In the genomic region with DNA sequence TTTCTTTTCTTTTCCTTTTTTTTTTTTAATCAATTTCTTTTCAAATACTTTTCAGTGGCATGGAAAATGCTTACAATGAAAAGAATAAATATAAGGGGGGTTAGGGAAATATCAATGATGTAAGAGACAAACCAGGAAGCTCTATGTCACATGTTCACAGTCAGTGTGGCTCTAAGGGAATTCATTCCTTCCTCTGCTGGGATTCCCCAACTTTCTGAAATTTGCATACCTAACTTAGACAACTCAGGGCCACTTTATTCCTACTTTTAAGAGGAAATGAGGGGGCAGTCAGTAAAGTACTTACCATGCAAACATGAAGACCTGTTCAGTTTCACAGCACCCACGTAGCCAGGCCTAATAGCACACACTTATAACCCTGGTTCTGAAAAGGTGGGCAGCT, we compare ENCODE assay signal across 16 mouse cellular contexts.
"Had no signal": no experiment of that assay in that cellular context is flagged by ENCODE, and none has a peak within 500 bp of the region (broad histone marks: within the 10 kb centered on the region; RNA-seq: fewer than 3 reads in every experiment).

No protein-coding gene starts in this region.

- ATAC-seq: intestine, postnatal 0 days; liver, postnatal 0 days had no signal

- H3K9me3 ChIP-seq: limb, embryonic 12.5 days; limb, embryonic 15.5 days; lung, embryonic 15.5 days; stomach, embryonic 15.5 days had no signal

- H3K4me1 ChIP-seq: limb, embryonic 15.5 days; stomach, embryonic 15.5 days had no signal

- H3K27me3 ChIP-seq: limb, embryonic 12.5 days; limb, embryonic 15.5 days; lung, embryonic 15.5 days; stomach, embryonic 15.5 days had no signal

- H3K36me3 ChIP-seq: limb, embryonic 12.5 days; limb, embryonic 15.5 days; lung, embryonic 15.5 days; stomach, embryonic 15.5 days had no signal

- H3K4me2 ChIP-seq: limb, embryonic 12.5 days; limb, embryonic 15.5 days; liver, embryonic 11.5 days; lung, embryonic 15.5 days; midbrain, embryonic 11.5 days; stomach, embryonic 15.5 days had no signal

- H3K27ac ChIP-seq: kidney, postnatal 0 days; layer of hippocampus, adult 2 months; limb, embryonic 12.5 days; limb, embryonic 15.5 days; liver, embryonic 14.5 days; lung, embryonic 15.5 days; stomach, embryonic 15.5 days had no signal

- H3K4me3 ChIP-seq: layer of hippocampus, adult 2 months; limb, embryonic 12.5 days; limb, embryonic 15.5 days; lung, embryonic 15.5 days; stomach, embryonic 15.5 days had no signal

- DNase-seq: kidney, adult 2 months; layer of hippocampus, adult 9-11 months; liver, postnatal 0 days; lung, postnatal 10 days; lung, postnatal 4 days; midbrain, embryonic 14.5 days had no signal

- H3K9ac ChIP-seq: limb, embryonic 12.5 days; limb, embryonic 15.5 days; liver, embryonic 14.5 days; liver, postnatal 0 days; lung, embryonic 15.5 days; stomach, embryonic 15.5 days had no signal
